Comparison of ENCODE assay signal across 8 mouse cellular contexts in the genomic region with DNA sequence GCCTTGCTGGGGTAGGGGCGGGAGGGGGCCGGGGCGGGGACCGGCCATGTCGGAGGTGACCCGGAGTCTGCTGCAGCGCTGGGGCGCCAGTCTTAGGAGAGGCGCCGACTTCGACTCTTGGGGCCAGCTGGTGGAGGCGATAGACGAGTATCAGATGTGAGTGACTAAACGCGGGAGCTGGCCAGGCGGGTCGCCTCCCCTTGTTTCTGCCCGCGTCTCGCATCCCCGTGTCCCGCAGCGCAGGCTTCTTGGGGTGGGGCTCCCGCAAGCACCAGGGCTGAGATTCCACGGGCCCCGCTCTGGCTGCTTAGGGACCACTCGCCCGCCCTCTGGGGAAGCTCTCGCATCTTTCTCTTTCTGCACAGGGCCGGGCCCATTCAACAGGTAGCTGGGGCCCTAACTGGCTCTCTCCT. TPM values are rescaled to one million over a fixed set of nuclear protein-coding genes. Genes with fewer than 3 reads are reported as not detected.
DNase-seq lines count a peak whose midpoint lies in the region; ATAC-seq and TF ChIP-seq lines count a peak whose summit lies in the region.

No protein-coding gene starts in this region.

- TF ChIP-seq CTCF in layer of hippocampus, adult 2 months (conservative IDR thresholded peaks at IDR 0.05) = no peak

- no peak; the same call in 1 of the 2 replicates for ATAC-seq in embryonic facial prominence, embryonic 13.5 days (ENCODE audit: insufficient number of reproducible peaks, insufficient read depth, low FRiP score, low TSS enrichment, low read depth)
- no peak; the same call in 1 of the 2 replicates for ATAC-seq in hindbrain, embryonic 11.5 days (ENCODE audit: low FRiP score)
- peak; percentile 70 for ATAC-seq in liver, embryonic 15.5 days (ENCODE audit: insufficient read depth)

- peak overlapping the region; percentile 60 for H3K4me2 ChIP-seq in embryonic facial prominence, embryonic 13.5 days
- H3K4me2 ChIP-seq in hindbrain, embryonic 11.5 days (replicated peaks; ENCODE audit: low read depth, low read length) = peak overlapping the region; percentile 45
- peak overlapping the region; percentile 72 for H3K4me2 ChIP-seq in liver, embryonic 15.5 days

- peak overlapping the region; percentile 89; the same call in 1 of the 2 replicates for H3K27ac ChIP-seq in layer of hippocampus, adult 2 months
- H3K27ac ChIP-seq in embryonic facial prominence, embryonic 13.5 days = peak overlapping the region; percentile 55
- peak overlapping the region; percentile 3; the same call in 1 of the 2 replicates for H3K27ac ChIP-seq in hindbrain, embryonic 11.5 days (ENCODE audit: low read depth, low read length)
- peak overlapping the region; percentile 82 for H3K27ac ChIP-seq in liver, embryonic 15.5 days (replicated peaks)

- H3K4me3 ChIP-seq in layer of hippocampus, adult 2 months = peak overlapping the region; percentile 61
- H3K4me3 ChIP-seq in embryonic facial prominence, embryonic 13.5 days = peak overlapping the region; percentile 52
- H3K4me3 ChIP-seq in hindbrain, embryonic 11.5 days (ENCODE audit: low read depth, low read length) = peak overlapping the region; percentile 48
- peak overlapping the region; percentile 65 for H3K4me3 ChIP-seq in liver, embryonic 15.5 days (replicated peaks)

- H3K9me3 ChIP-seq in embryonic facial prominence, embryonic 13.5 days = no peaks in the 10 kb centered on the region
- no peaks in the 10 kb centered on the region for H3K9me3 ChIP-seq in hindbrain, embryonic 11.5 days (ENCODE audit: control insufficient read depth, low read length)
- no peaks in the 10 kb centered on the region for H3K9me3 ChIP-seq in liver, embryonic 15.5 days (replicated peaks)

- peaks cover 9% of the 10 kb centered on the region for H3K36me3 ChIP-seq in embryonic facial prominence, embryonic 13.5 days
- H3K36me3 ChIP-seq in hindbrain, embryonic 11.5 days (ENCODE audit: control insufficient read depth, insufficient read depth, low read length) = no peaks in the 10 kb centered on the region
- H3K36me3 ChIP-seq in liver, embryonic 15.5 days (replicated peaks) = peaks cover 16% of the 10 kb centered on the region

- H3K4me1 ChIP-seq in embryonic facial prominence, embryonic 13.5 days = no peaks in the 10 kb centered on the region
- H3K4me1 ChIP-seq in hindbrain, embryonic 11.5 days (replicated peaks; ENCODE audit: control insufficient read depth, insufficient read depth, low read length) = no peaks in the 10 kb centered on the region
- no peaks in the 10 kb centered on the region for H3K4me1 ChIP-seq in liver, embryonic 15.5 days (replicated peaks)

- H3K9ac ChIP-seq in embryonic facial prominence, embryonic 13.5 days = peak overlapping the region; percentile 68
- H3K9ac ChIP-seq in hindbrain, embryonic 11.5 days (ENCODE audit: low read depth, low read length) = peak overlapping the region; percentile 28
- peak overlapping the region; percentile 56 for H3K9ac ChIP-seq in liver, embryonic 15.5 days

- H3K27me3 ChIP-seq in embryonic facial prominence, embryonic 13.5 days = no peaks in the 10 kb centered on the region
- H3K27me3 ChIP-seq in hindbrain, embryonic 11.5 days (ENCODE audit: control insufficient read depth, insufficient read depth, low read length) = no peaks in the 10 kb centered on the region
- no peaks in the 10 kb centered on the region for H3K27me3 ChIP-seq in liver, embryonic 15.5 days

- peak; percentile 14 to 22 for DNase-seq in layer of hippocampus, adult 2 months (ENCODE audit: low spot score in 2 of 2)
- no peak for DNase-seq in layer of hippocampus, adult 9-11 months
- peak; percentile 55 for DNase-seq in Muller cell, postnatal 12 days (ENCODE audit: inconsistent ontology term)
- DNase-seq in hindbrain, embryonic 11.5 days (ENCODE audit: low spot score) = peak; percentile 68
- DNase-seq in right cerebral cortex, adult 2 months (ENCODE audit: low spot score in 2 of 2) = peak; percentile 44 to 46
- no peak for DNase-seq in adrenal gland, postnatal 36 days

- under 1% methylated on average over 26 of the region's 30 CpGs for WGBS in embryonic facial prominence, embryonic 13.5 days
- WGBS in hindbrain, embryonic 11.5 days = 0% methylated on average over 22 of the region's 30 CpGs
- WGBS in liver, embryonic 15.5 days (ENCODE audit: insufficient replicate concordance) = 1% methylated on average over 30 of the region's 30 CpGs

RNA-seq across cellular contexts. Expression of gene Brox, which starts 0.4 kb away (rescaled TPM):
- 10 to 100 TPM; 48.6 to 61.8 TPM for total RNA-seq in layer of hippocampus, adult 2 months (2021)
- 38.2 and 42.1 TPM in 2 replicates for polyA plus RNA-seq in embryonic facial prominence, embryonic 13.5 days (2015; fragmentation: Nextera tagmentation; extraction: Ambion mirVana)
- polyA plus RNA-seq in hindbrain, embryonic 11.5 days (2014; fragmentation: Nextera tagmentation; extraction: Ambion mirVana) = 73.1 and 82.3 TPM in 2 replicates
- polyA plus RNA-seq in liver, embryonic 15.5 days (2015; fragmentation: Nextera tagmentation; extraction: Ambion mirVana) = 18.3 and 18.5 TPM in 2 replicates
- 10 to 100 TPM; 50.5 to 57.0 TPM for total RNA-seq in adrenal gland, postnatal 36 days (2021)

RNA-seq across cellular contexts. Expression of gene Aida, which starts 1.1 kb away (rescaled TPM):
- 10 to 100 TPM; 47.8 to 47.9 TPM for total RNA-seq in layer of hippocampus, adult 2 months (2021)
- polyA plus RNA-seq in embryonic facial prominence, embryonic 13.5 days (2015; fragmentation: Nextera tagmentation; extraction: Ambion mirVana) = 62.9 and 65.3 TPM in 2 replicates
- polyA plus RNA-seq in hindbrain, embryonic 11.5 days (2014; fragmentation: Nextera tagmentation; extraction: Ambion mirVana) = 34.9 and 40.9 TPM in 2 replicates
- polyA plus RNA-seq in liver, embryonic 15.5 days (2015; fragmentation: Nextera tagmentation; extraction: Ambion mirVana) = 16.2 and 17.5 TPM in 2 replicates
- total RNA-seq in adrenal gland, postnatal 36 days (2021) = 10 to 100 TPM; 51.3 to 53.4 TPM

Comparison
In these comparisons a context has a peak if more than half of its experiments do, and no peak if none do; other contexts are left out.
1. DNase-seq: peak in layer of hippocampus, adult 2 months (2 of 2), Muller cell, postnatal 12 days (single experiment), hindbrain, embryonic 11.5 days (single experiment) and right cerebral cortex, adult 2 months (2 of 2); none in layer of hippocampus, adult 9-11 months (single experiment) and adrenal gland, postnatal 36 days (0 of 2).
2. H3K27ac ChIP-seq: peak in every context shown above with its lines; median percentile 89 in layer of hippocampus, adult 2 months; 82 in liver, embryonic 15.5 days; 55 in embryonic facial prominence, embryonic 13.5 days; 3 in hindbrain, embryonic 11.5 days.
3. Peak in every context shown above with its lines, with median percentiles within 50 percentile points of each other: H3K4me3 ChIP-seq, H3K4me2 ChIP-seq and H3K9ac ChIP-seq.